Mouse (Mus musculus) megakaryocyte, embryonic 14.5 days (primary cell): ENCODE measurements around the gene Itpr1.

Experiments used
- FLI1 ChIP-seq: IDR thresholded peaks from 2 replicates; pipeline ENCODE4 v1.6.1; 2012; ENCODE audit warnings: low read length, inconsistent platforms, mixed read lengths
- GATA1 ChIP-seq: IDR thresholded peaks from 3 replicates; pipeline ENCODE4 v1.6.1; 2012; ENCODE audit warnings: mixed read lengths, low read length, inconsistent platforms, borderline replicate concordance

- TF ChIP-seq GATA1 (no peak), FLI1 (no peak)
Observed at GRCm38 (mm10) chr6:108549495-108549935, 336.6 kb downstream of the Itpr1 start.
